Mouse (Mus musculus) liver, embryonic 12.5 days (tissue): Measurements from ENCODE around the gene Ctnnal1. TPM values are rescaled to one million over a fixed set of nuclear protein-coding genes. Genes with fewer than 3 reads are reported as not detected.

Source experiments
- ATAC-seq: fragments of 200-750 bp; cut with Nextera tagmentation; 2 replicates; pipeline ENCODE4 v1.8.0; 2017; ENCODE audit warnings: moderate number of reproducible peaks, mild to moderate bottlenecking, moderate library complexity
- H3K27ac ChIP-seq: fragments of 300-500 bp; sonication (generic); 2 replicates; pipeline ENCODE4 v1.5.1; 2016; ENCODE audit warnings: mild to moderate bottlenecking
- H3K27me3 ChIP-seq: fragments of 300-500 bp; sonication (generic); replicated peaks from 2 replicates; pipeline ENCODE4 v1.6.1; 2016; ENCODE audit warnings: mild to moderate bottlenecking, moderate library complexity
- H3K36me3 ChIP-seq: fragments of 300-500 bp; sonication (generic); 2 replicates; pipeline ENCODE4 v1.6.1; 2016; ENCODE audit warnings: mild to moderate bottlenecking, moderate library complexity
- H3K4me1 ChIP-seq: fragments of 300-500 bp; sonication (generic); 2 replicates; pipeline ENCODE4 v1.6.1; 2016
- H3K4me2 ChIP-seq: fragments of 300-500 bp; sonication (generic); 2 replicates; pipeline ENCODE4 v1.6.1; 2016; ENCODE audit warnings: mild to moderate bottlenecking, moderate library complexity
- H3K4me3 ChIP-seq: fragments of 300-500 bp; sonication (generic); 2 replicates; pipeline ENCODE4 v1.5.1; 2016; ENCODE audit warnings: mild to moderate bottlenecking, moderate library complexity
- H3K9ac ChIP-seq: fragments of 300-500 bp; sonication (generic); 2 replicates; pipeline ENCODE4 v1.6.1; 2016; ENCODE audit warnings: mild to moderate bottlenecking, moderate library complexity
- H3K9me3 ChIP-seq: fragments of 300-500 bp; sonication (generic); replicated peaks from 2 replicates; pipeline ENCODE4 v1.6.1; 2016; ENCODE audit warnings: mild to moderate bottlenecking, moderate library complexity
- WGBS: fragments of 180-500 bp; shearing (Covaris S2); methylation state at CpG from one replicate; pipeline ENCODE4 v1.1.7; 2016; ENCODE audit not compliant: insufficient replicate concordance; 5-methylcytosine and 5-hydroxymethylcytosine counted together
- polyA plus RNA-seq: library from polyadenylated mRNA; unstranded; fragments of >200 nt; fragmentation: Nextera tagmentation; extraction: Ambion mirVana; gene quantifications from 2 replicates; pipeline ENCODE4 v1.2.1, GENCODE M21; 2016

Gene Ctnnal1
- polyA plus RNA-seq, 1 experiment from 2014 or later: 13.4 TPM

DNA sequence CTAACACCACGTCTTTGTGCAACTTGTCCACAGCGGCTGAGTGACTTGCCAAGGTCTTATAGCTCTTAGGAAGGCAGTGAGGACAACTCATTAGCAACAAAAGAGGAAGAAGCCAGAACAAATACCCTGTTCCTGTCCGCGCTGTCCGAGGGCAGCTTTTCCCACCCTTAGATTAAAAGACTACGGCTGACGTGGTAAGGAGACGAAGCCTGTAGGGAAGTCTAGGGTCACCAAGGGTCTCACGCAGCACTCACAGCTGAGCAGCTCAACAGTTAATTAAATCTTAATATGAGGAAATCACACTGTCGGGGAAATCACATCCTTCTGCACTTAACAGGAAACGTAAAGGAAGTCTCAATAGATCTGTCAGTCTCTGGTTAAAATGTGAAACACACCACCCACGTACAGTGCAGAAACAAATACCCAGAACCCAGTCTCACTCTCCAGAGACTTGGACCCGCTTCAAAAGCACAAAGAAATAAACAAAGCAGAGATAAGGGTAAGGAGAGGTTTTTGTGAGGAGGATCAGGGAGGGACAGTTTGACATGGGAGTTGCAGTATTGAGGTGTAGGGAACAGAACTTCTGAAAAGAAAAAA is 33.9 kb downstream of the Ctnnal1 start:
- WGBS: 40% methylated on average over 13 of the region's 13 CpGs
- H3K4me3 ChIP-seq: no peak overlapping the region
- no peaks in the 10 kb centered on the region for H3K9me3 ChIP-seq
- no peak overlapping the region for H3K27ac ChIP-seq
- no peak for ATAC-seq
- peaks cover 3% of the 10 kb centered on the region; the same call in 1 of the 2 replicates for H3K4me1 ChIP-seq
- no peak overlapping the region for H3K9ac ChIP-seq
- peaks cover 51% of the 10 kb centered on the region for H3K36me3 ChIP-seq
- peak overlapping the region; percentile 19; the same call in 1 of the 2 replicates for H3K4me2 ChIP-seq
- no peaks in the 10 kb centered on the region for H3K27me3 ChIP-seq

DNA sequence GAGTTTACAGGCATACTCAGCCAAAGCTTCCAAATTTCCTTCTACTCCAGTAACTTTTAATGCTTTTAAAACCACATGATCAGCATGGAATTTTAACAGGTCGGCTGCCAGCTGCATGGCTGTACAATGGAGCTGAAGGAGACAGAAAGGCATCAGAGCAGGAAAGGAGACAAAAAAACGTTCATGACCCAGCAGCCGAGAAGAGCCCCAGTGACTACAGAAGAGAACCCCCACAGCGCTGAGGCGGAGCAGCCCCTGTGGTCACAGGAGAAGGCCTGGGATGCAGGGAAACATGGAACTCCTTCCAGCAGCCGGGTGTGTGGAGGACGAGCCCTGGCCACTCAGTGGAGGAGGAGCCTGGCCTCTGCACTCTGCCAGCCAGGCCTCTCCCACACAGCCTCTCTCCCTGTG is 35.5 kb downstream of the Ctnnal1 start:
- no peak overlapping the region for H3K4me3 ChIP-seq
- no peaks in the 10 kb centered on the region for H3K9me3 ChIP-seq
- H3K9ac ChIP-seq: no peak overlapping the region
- H3K4me2 ChIP-seq: no peak overlapping the region
- no peak overlapping the region for H3K27ac ChIP-seq
- peaks cover 3% of the 10 kb centered on the region; the same call in 1 of the 2 replicates for H3K4me1 ChIP-seq
- 74% methylated on average over 7 of the region's 7 CpGs for WGBS
- H3K27me3 ChIP-seq: no peaks in the 10 kb centered on the region
- peaks cover 42% of the 10 kb centered on the region for H3K36me3 ChIP-seq
- ATAC-seq: no peak

DNA sequence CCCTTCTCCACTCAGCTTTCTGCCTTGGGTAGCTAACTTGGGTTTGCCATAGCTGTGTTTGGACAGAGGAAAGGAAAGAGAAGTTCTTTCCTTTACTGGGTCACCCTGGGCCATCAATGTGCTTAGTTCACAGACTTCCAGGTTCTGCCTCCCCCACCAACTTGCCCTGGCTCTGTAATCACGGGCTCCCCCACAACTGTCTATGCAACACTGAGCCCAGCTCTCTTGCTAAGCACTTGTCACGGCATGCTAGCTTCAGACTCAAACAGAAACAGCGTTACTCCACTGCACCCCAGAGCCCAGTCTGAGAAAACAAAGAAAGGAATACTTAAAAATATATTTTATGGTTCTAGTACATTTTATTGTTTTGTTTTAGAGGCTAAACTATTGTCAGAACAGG is 36.1 kb downstream of the Ctnnal1 start:
- WGBS: 71% methylated on average over 3 of the region's 3 CpGs
- ATAC-seq: no peak

DNA sequence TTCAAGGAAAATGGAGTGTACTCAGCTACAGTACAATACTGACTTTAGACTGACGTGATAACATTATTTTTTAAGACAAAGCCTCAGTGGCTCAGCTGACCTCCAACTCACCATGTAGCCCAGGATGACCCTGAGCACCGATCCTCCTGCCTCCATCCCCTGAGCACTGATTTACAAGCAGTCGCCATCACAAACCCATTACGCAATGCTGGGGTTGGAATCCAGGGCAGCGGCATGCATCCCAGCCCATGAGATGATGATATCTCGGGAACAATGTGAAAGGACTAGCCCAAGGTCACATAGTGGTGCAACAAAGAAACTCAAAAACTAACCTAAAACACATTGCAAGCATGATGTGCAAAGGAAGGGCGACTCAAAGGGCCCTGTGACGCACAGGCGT is 40.8 kb downstream of the Ctnnal1 start:
- Histone ChIP-seq H3K4me3 (no peak overlapping the region), H3K36me3 (peaks cover 11% of the 10 kb centered on the region), H3K4me1 (no peaks in the 10 kb centered on the region), H3K9me3 (no peaks in the 10 kb centered on the region), H3K9ac (no peak overlapping the region), H3K27me3 (no peaks in the 10 kb centered on the region), H3K4me2 (no peak overlapping the region), H3K27ac (no peak overlapping the region)
- 81% methylated on average over 9 of the region's 9 CpGs for WGBS
- no peak for ATAC-seq

More for the DNA sequence above, 36.1 kb downstream of the Ctnnal1 start:
- H3K4me3 ChIP-seq: no peak overlapping the region
- no peak overlapping the region for H3K27ac ChIP-seq
- no peak overlapping the region for H3K9ac ChIP-seq
- no peaks in the 10 kb centered on the region for H3K27me3 ChIP-seq
- H3K9me3 ChIP-seq: no peaks in the 10 kb centered on the region
- peaks cover 42% of the 10 kb centered on the region for H3K36me3 ChIP-seq
- H3K4me1 ChIP-seq: peaks cover 3% of the 10 kb centered on the region; the same call in 1 of the 2 replicates
- H3K4me2 ChIP-seq: no peak overlapping the region

DNA sequence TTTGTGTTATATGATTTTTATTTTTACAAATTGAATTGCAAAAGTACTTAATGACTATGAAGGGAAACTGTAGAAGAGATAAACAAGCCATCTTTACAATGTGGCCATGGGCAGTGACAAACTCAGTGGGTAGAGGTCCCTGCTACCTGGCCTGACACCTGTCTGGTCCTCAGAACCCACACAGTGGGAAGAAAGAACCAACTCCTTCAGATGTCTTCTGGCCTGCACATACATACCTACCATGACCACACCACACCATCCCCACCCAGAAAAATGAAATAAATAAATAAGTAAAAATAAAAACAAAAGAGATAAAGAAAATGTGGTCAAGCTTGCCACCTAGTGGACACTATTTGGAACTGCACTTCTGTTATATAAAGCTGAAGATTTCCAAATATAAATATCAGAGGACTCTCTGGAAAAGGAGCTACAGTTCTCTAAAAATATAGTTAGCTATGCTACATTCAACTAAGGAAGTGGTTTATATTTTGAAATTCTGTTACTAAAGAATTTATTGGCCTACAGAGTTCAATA is 44.9 kb downstream of the Ctnnal1 start:
- no peak for ATAC-seq
- no peaks in the 10 kb centered on the region for H3K4me1 ChIP-seq
- peaks cover 5% of the 10 kb centered on the region; the same call in 1 of the 2 replicates for H3K36me3 ChIP-seq
- no peak overlapping the region for H3K4me2 ChIP-seq
- H3K4me3 ChIP-seq: no peak overlapping the region
- H3K27me3 ChIP-seq: no peaks in the 10 kb centered on the region
- no peak overlapping the region for H3K9ac ChIP-seq
- no peak overlapping the region for H3K27ac ChIP-seq
- no peaks in the 10 kb centered on the region for H3K9me3 ChIP-seq

DNA sequence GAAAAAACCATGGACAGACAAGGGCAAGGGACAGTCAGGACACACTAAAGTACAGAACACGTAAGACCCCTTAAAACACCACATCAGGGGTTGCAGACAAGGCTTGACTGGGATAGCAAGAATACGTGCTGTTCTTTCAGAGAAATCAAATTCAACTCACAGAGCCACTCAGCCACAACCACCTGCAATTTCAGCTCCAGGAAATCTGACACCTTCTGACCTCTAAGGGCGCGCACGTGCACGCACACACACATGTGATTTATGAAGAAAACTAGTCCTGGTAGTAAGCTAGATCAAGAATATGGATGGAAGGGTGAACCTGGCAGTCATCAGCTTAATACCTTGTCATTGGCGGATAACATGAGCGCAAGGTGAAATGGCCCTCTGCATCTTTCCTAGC is 49.9 kb downstream of the Ctnnal1 start:
- H3K36me3 ChIP-seq: peaks cover 20% of the 10 kb centered on the region
- no peak overlapping the region for H3K27ac ChIP-seq
- ATAC-seq: no peak
- no peak overlapping the region for H3K9ac ChIP-seq
- H3K4me2 ChIP-seq: no peak overlapping the region
- WGBS: 81% methylated on average over 8 of the region's 8 CpGs
- no peaks in the 10 kb centered on the region for H3K4me1 ChIP-seq
- no peaks in the 10 kb centered on the region for H3K9me3 ChIP-seq
- no peak overlapping the region for H3K4me3 ChIP-seq
- no peaks in the 10 kb centered on the region for H3K27me3 ChIP-seq

DNA sequence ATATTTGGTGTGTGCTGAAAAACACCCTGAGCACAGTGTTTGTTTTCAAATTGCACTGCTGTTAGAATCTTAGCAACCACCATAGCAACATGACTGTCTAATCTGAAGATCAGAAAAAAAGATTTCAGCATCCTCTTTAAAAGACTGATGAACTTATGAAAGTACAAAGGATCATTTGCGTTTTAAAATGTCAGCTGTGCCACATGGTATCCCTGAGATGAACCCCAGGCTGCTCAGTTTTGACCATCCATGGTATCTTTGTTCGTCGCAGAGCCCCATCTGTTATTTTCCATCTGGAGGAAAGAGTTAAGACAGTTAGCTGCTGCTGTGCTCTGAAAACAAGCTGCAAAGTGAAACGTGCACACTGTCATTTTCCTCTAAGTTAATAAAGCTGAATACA is 52.9 kb downstream of the Ctnnal1 start:
- Histone ChIP-seq H3K9ac (no peak overlapping the region), H3K27ac (no peak overlapping the region), H3K4me1 (no peaks in the 10 kb centered on the region), H3K27me3 (no peaks in the 10 kb centered on the region), H3K4me3 (no peak overlapping the region), H3K9me3 (no peaks in the 10 kb centered on the region), H3K4me2 (no peak overlapping the region), H3K36me3 (peaks cover 32% of the 10 kb centered on the region)
- 69% methylated on average over 4 of the region's 4 CpGs for WGBS
- ATAC-seq: no peak

DNA sequence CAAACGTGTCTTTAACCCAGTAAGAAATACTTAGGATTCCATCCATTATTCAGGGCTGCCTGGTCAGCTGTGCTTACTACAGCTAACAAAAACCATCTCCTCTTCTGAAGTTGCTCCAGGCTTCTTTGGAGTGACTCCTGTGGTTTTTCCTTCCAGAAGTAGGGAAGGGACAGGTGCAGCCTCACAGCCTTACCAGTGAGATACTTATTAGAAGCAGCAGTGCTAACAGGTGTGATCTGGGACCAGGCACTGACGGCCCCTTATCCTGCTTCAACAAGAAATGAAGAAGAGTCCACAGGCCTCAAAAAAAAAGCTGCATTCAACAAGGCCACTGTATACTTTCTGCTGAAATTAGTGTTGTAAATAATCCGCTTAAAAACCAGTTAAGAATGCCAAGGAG is 53.3 kb downstream of the Ctnnal1 start:
- H3K27ac ChIP-seq: no peak overlapping the region
- H3K4me2 ChIP-seq: no peak overlapping the region
- no peaks in the 10 kb centered on the region for H3K9me3 ChIP-seq
- no peak overlapping the region for H3K4me3 ChIP-seq
- H3K27me3 ChIP-seq: no peaks in the 10 kb centered on the region
- no peak overlapping the region for H3K9ac ChIP-seq
- no peaks in the 10 kb centered on the region for H3K4me1 ChIP-seq
- H3K36me3 ChIP-seq: peaks cover 36% of the 10 kb centered on the region
- no peak for ATAC-seq
- WGBS: 60% methylated on average over 3 of the region's 3 CpGs

DNA sequence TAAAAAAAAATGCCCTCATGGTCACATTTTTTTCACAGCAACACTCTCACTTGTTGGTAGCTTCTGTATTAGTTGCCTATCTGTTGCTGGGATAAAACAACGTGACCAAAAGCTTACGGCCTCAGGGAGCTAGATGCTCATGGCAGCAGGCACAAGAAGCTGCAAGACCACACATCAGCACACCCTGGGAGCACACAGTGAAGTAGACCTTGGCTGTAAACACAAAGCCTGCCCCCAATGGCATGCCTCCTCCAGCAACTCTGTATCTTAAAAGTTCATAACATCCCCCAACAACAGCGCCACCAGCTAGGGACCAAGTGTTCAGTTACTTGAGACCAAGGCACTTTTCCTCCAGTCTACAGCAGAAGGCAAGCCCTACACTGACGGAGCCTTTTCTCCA is 55.9 kb downstream of the Ctnnal1 start:
- Histone ChIP-seq H3K27me3 (no peaks in the 10 kb centered on the region), H3K4me3 (no peak overlapping the region), H3K9me3 (no peaks in the 10 kb centered on the region), H3K4me2 (no peak overlapping the region), H3K9ac (no peak overlapping the region), H3K36me3 (peaks cover 57% of the 10 kb centered on the region), H3K4me1 (peaks cover under 1% of the 10 kb centered on the region; the same call in 1 of the 2 replicates), H3K27ac (no peak overlapping the region)
- ATAC-seq: no peak
- WGBS: 70% methylated on average over 4 of the region's 4 CpGs

DNA sequence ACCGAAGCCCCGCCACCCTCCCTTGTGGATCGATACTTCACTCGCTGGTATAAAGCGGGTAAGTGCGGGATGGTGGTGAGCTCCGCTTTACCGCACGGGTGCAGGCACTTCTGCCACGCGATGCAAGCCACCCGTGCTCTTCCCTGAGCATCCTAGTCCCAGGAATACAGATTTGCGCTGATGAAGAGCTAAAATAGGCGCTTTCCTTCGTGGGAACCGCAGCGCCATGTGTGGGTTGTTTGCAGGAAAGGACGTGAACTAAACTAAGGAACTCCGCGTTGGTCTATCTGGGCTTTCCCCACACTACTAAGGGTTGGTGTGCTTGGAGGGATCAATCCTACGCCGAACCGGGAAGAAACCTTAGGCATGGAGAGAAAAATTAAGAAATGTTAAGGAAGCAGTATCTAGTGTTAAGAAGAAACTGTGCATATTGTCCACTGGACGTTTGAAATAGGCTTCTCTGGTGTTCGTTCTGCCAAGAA is 62.3 kb downstream of the Ctnnal1 start:
- Histone ChIP-seq H3K4me2 (peak overlapping the region; percentile 84), H3K4me1 (peaks cover 28% of the 10 kb centered on the region), H3K27ac (peak overlapping the region; percentile 78), H3K9me3 (no peaks in the 10 kb centered on the region), H3K36me3 (peaks cover 62% of the 10 kb centered on the region), H3K9ac (peak overlapping the region; percentile 80), H3K4me3 (peak overlapping the region; percentile 85), H3K27me3 (no peaks in the 10 kb centered on the region)
- 2% methylated on average over 25 of the region's 25 CpGs for WGBS
- peak; percentile 24; the same call in 1 of the 2 replicates for ATAC-seq

DNA sequence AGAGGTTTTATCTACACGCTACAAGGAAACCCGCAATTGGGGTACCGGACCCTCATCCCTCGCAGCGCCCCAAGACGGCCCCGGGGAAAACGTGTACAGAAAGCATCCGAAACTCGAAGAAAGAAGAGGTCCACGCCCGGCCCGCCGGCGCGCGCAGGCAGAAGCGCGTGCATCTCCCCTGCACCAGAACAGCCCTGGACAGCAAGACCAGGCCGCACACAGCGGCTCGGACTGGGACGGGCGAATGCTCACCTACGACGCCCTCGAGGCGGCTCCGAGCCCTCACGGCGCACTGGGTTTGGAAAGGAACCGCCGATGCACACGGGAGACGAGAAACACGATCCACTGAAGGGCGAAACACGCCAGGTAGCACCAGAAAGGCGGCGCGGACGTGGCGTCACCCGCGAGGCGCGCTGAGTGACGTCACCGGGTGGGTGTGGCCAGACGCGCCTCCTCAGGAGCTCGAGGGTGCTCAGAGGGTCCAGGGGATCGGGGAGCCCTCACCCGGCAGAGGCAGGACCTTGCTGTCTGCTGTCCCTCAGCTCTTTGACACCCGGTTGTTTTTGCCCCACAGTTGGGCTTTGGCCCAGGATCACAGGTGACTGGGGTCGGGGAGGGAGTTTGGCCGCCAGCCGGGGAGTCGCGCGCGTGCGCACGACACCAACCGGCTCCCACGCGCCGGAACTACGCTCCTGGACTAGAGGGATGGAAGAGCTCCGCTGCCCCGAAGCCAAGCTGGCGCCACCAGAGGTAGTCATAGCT is 62.9 kb downstream of the Ctnnal1 start, which contains the start of the genes Elp1 and Fam206a:
TSS of gene Elp1 (minus strand) at position 425 of the 762 bp plus-strand sequence.
TSS of gene Fam206a (plus strand) at position 439 of the 762 bp plus-strand sequence.
- H3K4me3 ChIP-seq: peak within 1 kb of the TSS; percentile 85
- H3K9me3 ChIP-seq: no peaks in the 10 kb centered on the region
- H3K36me3 ChIP-seq: peaks cover 62% of the 10 kb centered on the region
- no peaks in the 10 kb centered on the region for H3K27me3 ChIP-seq
- peak; percentile 93 for ATAC-seq
- H3K9ac ChIP-seq: peak within 1 kb of the TSS; percentile 80
- under 1% methylated on average over 72 of the region's 72 CpGs for WGBS
- H3K27ac ChIP-seq: peak within 1 kb of the TSS; percentile 78
- peak within 1 kb of the TSS; percentile 84 for H3K4me2 ChIP-seq
- H3K4me1 ChIP-seq: peaks cover 28% of the 10 kb centered on the region

DNA sequence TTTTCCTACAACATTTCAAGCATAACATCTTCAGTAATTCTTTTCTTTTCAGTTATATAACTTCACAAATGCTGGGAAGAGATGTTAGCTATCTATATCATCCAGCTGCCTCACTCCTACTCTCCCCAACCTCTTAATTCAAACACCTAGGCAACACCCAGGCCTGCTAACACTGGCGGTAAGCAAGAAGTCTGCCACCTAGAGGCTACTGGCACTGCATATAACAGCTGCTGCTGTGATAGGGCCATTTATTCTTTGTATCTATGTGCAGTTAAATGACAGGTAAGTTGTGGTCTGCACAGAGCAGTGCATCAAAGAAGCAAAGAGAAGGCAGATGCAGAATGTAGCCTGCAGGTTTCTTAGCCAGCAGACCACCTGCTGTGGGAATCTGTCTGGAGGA is 73.6 kb downstream of the Ctnnal1 start:
- Histone ChIP-seq H3K4me3 (no peak overlapping the region), H3K9me3 (no peaks in the 10 kb centered on the region), H3K4me1 (no peaks in the 10 kb centered on the region), H3K36me3 (peaks cover 93% of the 10 kb centered on the region), H3K27me3 (no peaks in the 10 kb centered on the region), H3K9ac (no peak overlapping the region), H3K27ac (no peak overlapping the region), H3K4me2 (no peak overlapping the region)
- 0 out of 2 replicates have a peak, but pooled peaks have one; percentile 32 for ATAC-seq
- WGBS: 38% methylated on average over 1 of the region's 1 CpGs
